1 mouse cellular context compared by ENCODE assay signal in genomic region chr4:46410677-46411076, GRCm38 (mm10).
TF ChIP-seq lines count a peak whose summit lies in the region.

No protein-coding gene starts in this region.

TF ChIP-seq in MEL, 35 proteins besides CTCF, POLR2A, EP300 and RAD21 (continued from another document):
- TF ChIP-seq ZKSCAN1 (IDR thresholded peaks at IDR 0.05; ENCODE audit: low read depth, low read length) (no peak), RCOR1 (IDR thresholded peaks at IDR 0.05; ENCODE audit: low read depth, low read length) (no peak; the same call in 1 of the 2 replicates), ZC3H11A (IDR thresholded peaks at IDR 0.05; ENCODE audit: low read depth, low read length) (no peak), GABPA (IDR thresholded peaks at IDR 0.05; ENCODE audit: low read depth, low read length) (no peak), KAT2A (conservative IDR thresholded peaks at IDR 0.05; ENCODE audit: low read depth, low read length) (no peak), JUND (IDR thresholded peaks at IDR 0.05; ENCODE audit: low read depth, low read length) (peak; percentile 24; the same call in 1 of the 2 replicates), GATA1 (IDR thresholded peaks at IDR 0.05; ENCODE audit: low read depth, low read length) (peak; percentile 97), POLR2AphosphoS2 (IDR thresholded peaks at IDR 0.05; ENCODE audit: low read length) (no peak), UBTF (IDR thresholded peaks at IDR 0.05; ENCODE audit: borderline replicate concordance, insufficient read depth, low read depth, low read length) (0 out of 2 replicates have a peak, but pooled peaks have one; percentile 57), CHD1 (IDR thresholded peaks at IDR 0.05; ENCODE audit: low read depth, low read length) (no peak), E2F4 (IDR thresholded peaks at IDR 0.05; ENCODE audit: borderline replicate concordance, low read depth, low read length) (no peak), CHD2 (IDR thresholded peaks at IDR 0.05; ENCODE audit: low read length) (no peak), MAX (IDR thresholded peaks at IDR 0.05; ENCODE audit: low read length) (0 out of 2 replicates have a peak, but pooled peaks have one; percentile 10), USF1 (IDR thresholded peaks at IDR 0.05; ENCODE audit: low read depth, low read length) (no peak), MAZ (IDR thresholded peaks at IDR 0.05; ENCODE audit: low read depth, low read length) (peak; percentile 35), TAL1 (IDR thresholded peaks at IDR 0.05; ENCODE audit: low read length) (peak; percentile 100), BHLHE40 (IDR thresholded peaks at IDR 0.05; ENCODE audit: borderline replicate concordance, low read depth, low read length) (peak; percentile 60; the same call in 1 of the 2 replicates), MXI1 (IDR thresholded peaks at IDR 0.05; ENCODE audit: low read depth, low read length) (no peak; the same call in 1 of the 2 replicates), USF2 (IDR thresholded peaks at IDR 0.05; ENCODE audit: borderline replicate concordance in 1 of 2, insufficient read depth in 1 of 2, low read depth in 1 of 2, low read length in 2 of 2) (no peak), MYB (IDR thresholded peaks at IDR 0.05; ENCODE audit: low read depth, low read length) (no peak; the same call in 1 of the 2 replicates), NELFE (IDR thresholded peaks at IDR 0.05; ENCODE audit: low read depth, low read length) (peak; percentile 6; the same call in 1 of the 2 replicates), SIN3A (IDR thresholded peaks at IDR 0.05; ENCODE audit: low read length) (peak; percentile 79), MYC (IDR thresholded peaks at IDR 0.05; ENCODE audit: low read depth, low read length) (peak; percentile 28; the same call in 1 of the 2 replicates), HCFC1 (IDR thresholded peaks at IDR 0.05; ENCODE audit: low read depth, low read length) (no peak), ZMIZ1 (IDR thresholded peaks at IDR 0.05; ENCODE audit: low read depth, low read length) (no peak), ELF1 (IDR thresholded peaks at IDR 0.05; ENCODE audit: low read depth, low read length) (no peak), SMC3 (IDR thresholded peaks at IDR 0.05; ENCODE audit: low read depth, low read length) (no peak)
TF ChIP-seq in MEL: peak in this region for 13.
